Mouse (Mus musculus) hindbrain, embryonic 10.5 days (tissue): ENCODE results near the gene B4galt3. TPM values are rescaled to one million over a fixed set of nuclear protein-coding genes. Genes with fewer than 3 reads are reported as not detected.

Experiments used
- DNase-seq: peaks from one replicate; pipeline ENCODE4 v3.0.0-alpha.2; 2017; ENCODE audit warnings: low spot score
- H3K27ac ChIP-seq: fragments of 300-500 bp; sonication (generic); 2 replicates; pipeline ENCODE4 v1.5.1; 2016; ENCODE audit warnings: mild to moderate bottlenecking, moderate library complexity
- H3K27me3 ChIP-seq: fragments of 300-500 bp; sonication (generic); 2 replicates; pipeline ENCODE4 v1.6.1; 2016; ENCODE audit warnings: mild to moderate bottlenecking; ENCODE audit not compliant: poor library complexity, insufficient read depth, severe bottlenecking
- H3K36me3 ChIP-seq: fragments of 300-500 bp; sonication (generic); 2 replicates; pipeline ENCODE4 v1.6.1; 2016; ENCODE audit warnings: mild to moderate bottlenecking, moderate library complexity
- H3K4me1 ChIP-seq: fragments of 300-500 bp; sonication (generic); replicated peaks from 2 replicates; pipeline ENCODE4 v1.6.1; 2016; ENCODE audit warnings: mild to moderate bottlenecking
- H3K4me3 ChIP-seq: fragments of 300-500 bp; sonication (generic); 2 replicates; pipeline ENCODE4 v1.5.1; 2016; ENCODE audit warnings: mild to moderate bottlenecking, moderate library complexity
- H3K9me3 ChIP-seq: fragments of 300-500 bp; sonication (generic); 2 replicates; pipeline ENCODE4 v1.6.1; 2016; ENCODE audit warnings: mild to moderate bottlenecking, moderate library complexity
- WGBS: fragments of 180-500 bp; shearing (Covaris S2); methylation state at CpG from one replicate; pipeline ENCODE4 v1.1.7; 2016; 5-methylcytosine and 5-hydroxymethylcytosine counted together
- polyA plus RNA-seq: library from polyadenylated mRNA; unstranded; fragments of >200 nt; fragmentation: Nextera tagmentation; extraction: Ambion mirVana; gene quantifications from 2 replicates; pipeline ENCODE4 v1.2.1, GENCODE M21; 2016

Gene B4galt3
- polyA plus RNA-seq, 1 experiment from 2014 or later, result 80.9 TPM

GRCm38 (mm10) chr1:171319748-171320147, 49.6 kb downstream of the B4galt3 start:
- H3K36me3 ChIP-seq, result no peaks in the 10 kb centered on the region
- peak overlapping the region; percentile 26 for H3K4me3 ChIP-seq
- WGBS, result 11% methylated on average over 7 of the region's 7 CpGs
- H3K27ac ChIP-seq, result no peak overlapping the region
- no peak for DNase-seq
- no peaks in the 10 kb centered on the region for H3K9me3 ChIP-seq
- no peaks in the 10 kb centered on the region for H3K27me3 ChIP-seq
- H3K4me1 ChIP-seq, result no peaks in the 10 kb centered on the region

GRCm38 (mm10) chr1:171320151-171320550, 50.0 kb downstream of the B4galt3 start:
- Histone ChIP-seq H3K4me3 (peak overlapping the region; percentile 26), H3K27ac (no peak overlapping the region), H3K4me1 (no peaks in the 10 kb centered on the region), H3K9me3 (no peaks in the 10 kb centered on the region), H3K27me3 (no peaks in the 10 kb centered on the region), H3K36me3 (no peaks in the 10 kb centered on the region)
- WGBS, result 12% methylated on average over 5 of the region's 5 CpGs
- no peak for DNase-seq

- H3K4me3 ChIP-seq, result no peak overlapping the region
- no peaks in the 10 kb centered on the region for H3K4me1 ChIP-seq
- DNase-seq, result no peak
- peaks cover 7% of the 10 kb centered on the region for H3K36me3 ChIP-seq
- no peaks in the 10 kb centered on the region for H3K27me3 ChIP-seq
- H3K9me3 ChIP-seq, result no peaks in the 10 kb centered on the region
- H3K27ac ChIP-seq, result no peak overlapping the region
Measured at GRCm38 (mm10) chr1:171321415-171321814, 51.3 kb downstream of the B4galt3 start.

GRCm38 (mm10) chr1:171322012-171322411, 51.9 kb downstream of the B4galt3 start:
- H3K4me1 ChIP-seq, result no peaks in the 10 kb centered on the region
- H3K9me3 ChIP-seq, result no peaks in the 10 kb centered on the region
- H3K27me3 ChIP-seq, result no peaks in the 10 kb centered on the region
- no peak overlapping the region for H3K27ac ChIP-seq
- WGBS, result 83% methylated on average over 1 of the region's 1 CpGs
- H3K36me3 ChIP-seq, result peaks cover 7% of the 10 kb centered on the region
- DNase-seq, result no peak
- H3K4me3 ChIP-seq, result no peak overlapping the region

GRCm38 (mm10) chr1:171325571-171325970, 55.4 kb downstream of the B4galt3 start:
- Histone ChIP-seq H3K4me1 (peaks cover 22% of the 10 kb centered on the region), H3K9me3 (no peaks in the 10 kb centered on the region), H3K27me3 (no peaks in the 10 kb centered on the region), H3K36me3 (peaks cover 7% of the 10 kb centered on the region), H3K27ac (no peak overlapping the region), H3K4me3 (no peak overlapping the region)
- DNase-seq, result no peak
- WGBS, result 82% methylated on average over 2 of the region's 2 CpGs

Other genes with a start within 250 kb of the B4galt3 start
- 4.7 and 7.6 TPM in 2 replicates for gene Fcgr3, start 205.4 kb upstream of the B4galt3 start, polyA plus RNA-seq
- gene Cfap126, start 156.4 kb upstream of the B4galt3 start, polyA plus RNA-seq, result 5.4 and 13.0 TPM in 2 replicates
- gene Sdhc, start 119.7 kb upstream of the B4galt3 start, polyA plus RNA-seq, result 295 and 301 TPM in 2 replicates
- gene Mpz, start 119.6 kb upstream of the B4galt3 start, polyA plus RNA-seq, result 1.3 and 1.6 TPM in 2 replicates
- gene Pcp4l1, start 74.1 kb upstream of the B4galt3 start, polyA plus RNA-seq, result 19.9 and 32.8 TPM in 2 replicates
- gene Nr1i3, start 56.4 kb upstream of the B4galt3 start, polyA plus RNA-seq, result 0.21 and 0.27 TPM in 2 replicates
- gene Tomm40l, start 47.8 kb upstream of the B4galt3 start, polyA plus RNA-seq, result 33.1 and 36.2 TPM in 2 replicates
- 3.4 and 4.7 TPM in 2 replicates for gene Apoa2, start 45.3 kb upstream of the B4galt3 start, polyA plus RNA-seq
- 16.3 and 22.8 TPM in 2 replicates for gene Fcer1g, start 36.0 kb upstream of the B4galt3 start, polyA plus RNA-seq
- gene Adamts4, start 19.9 kb upstream of the B4galt3 start, polyA plus RNA-seq, result 10.4 and 13.0 TPM in 2 replicates
- gene Ndufs2, start 18.9 kb upstream of the B4galt3 start, polyA plus RNA-seq, result 250 and 275 TPM in 2 replicates
- gene Ppox, start 10.9 kb downstream of the B4galt3 start, polyA plus RNA-seq, result 54.1 and 56.2 TPM in 2 replicates
- 95.6 and 111 TPM in 2 replicates for gene Usp21, start 17.7 kb downstream of the B4galt3 start, polyA plus RNA-seq
- gene Ufc1, start 24.7 kb downstream of the B4galt3 start, polyA plus RNA-seq, result 105 and 111 TPM in 2 replicates
- 46.2 and 48.4 TPM in 2 replicates for gene Dedd, start 58.8 kb downstream of the B4galt3 start, polyA plus RNA-seq
- 39.6 and 46.0 TPM in 2 replicates for gene Nit1, start 75.3 kb downstream of the B4galt3 start, polyA plus RNA-seq
- 130 and 147 TPM in 2 replicates for gene Pfdn2, start 75.3 kb downstream of the B4galt3 start, polyA plus RNA-seq
- gene Klhdc9, start 90.5 kb downstream of the B4galt3 start, polyA plus RNA-seq, result 2.1 and 2.5 TPM in 2 replicates
- 1.5 and 1.7 TPM in 2 replicates for gene Nectin4, start 99.8 kb downstream of the B4galt3 start, polyA plus RNA-seq
- 0.82 and 0.98 TPM in 2 replicates for gene Arhgap30, start 118.6 kb downstream of the B4galt3 start, polyA plus RNA-seq
- 143 and 159 TPM in 2 replicates for gene Usf1, start 141.0 kb downstream of the B4galt3 start, polyA plus RNA-seq
- 9.7 and 10.1 TPM in 2 replicates for gene Tstd1, start 148.5 kb downstream of the B4galt3 start, polyA plus RNA-seq
- 22.2 and 28.7 TPM in 2 replicates for gene F11r, start 167.2 kb downstream of the B4galt3 start, polyA plus RNA-seq
- 11.2 and 13.3 TPM in 2 replicates for gene Alyref2, start 233.2 kb downstream of the B4galt3 start, polyA plus RNA-seq